Mouse (Mus musculus) ovary, adult 10 weeks (tissue): ENCODE measurements around the gene Ddx47. TPM values are rescaled to one million over a fixed set of nuclear protein-coding genes. Genes with fewer than 3 reads are reported as not detected.

Experiments
- polyA plus RNA-seq: library from polyadenylated mRNA; stranded (reverse); fragments of 350-450 nt; fragmentation: Illumina TruSeq; extraction: RNeasy Lipid Tissue Mini Kit (QIAGEN cat#74804); gene quantifications from one replicate; pipeline ENCODE4 v1.2.3, GENCODE M21; 2014

Gene Ddx47
- 182 TPM for polyA plus RNA-seq

DNA sequence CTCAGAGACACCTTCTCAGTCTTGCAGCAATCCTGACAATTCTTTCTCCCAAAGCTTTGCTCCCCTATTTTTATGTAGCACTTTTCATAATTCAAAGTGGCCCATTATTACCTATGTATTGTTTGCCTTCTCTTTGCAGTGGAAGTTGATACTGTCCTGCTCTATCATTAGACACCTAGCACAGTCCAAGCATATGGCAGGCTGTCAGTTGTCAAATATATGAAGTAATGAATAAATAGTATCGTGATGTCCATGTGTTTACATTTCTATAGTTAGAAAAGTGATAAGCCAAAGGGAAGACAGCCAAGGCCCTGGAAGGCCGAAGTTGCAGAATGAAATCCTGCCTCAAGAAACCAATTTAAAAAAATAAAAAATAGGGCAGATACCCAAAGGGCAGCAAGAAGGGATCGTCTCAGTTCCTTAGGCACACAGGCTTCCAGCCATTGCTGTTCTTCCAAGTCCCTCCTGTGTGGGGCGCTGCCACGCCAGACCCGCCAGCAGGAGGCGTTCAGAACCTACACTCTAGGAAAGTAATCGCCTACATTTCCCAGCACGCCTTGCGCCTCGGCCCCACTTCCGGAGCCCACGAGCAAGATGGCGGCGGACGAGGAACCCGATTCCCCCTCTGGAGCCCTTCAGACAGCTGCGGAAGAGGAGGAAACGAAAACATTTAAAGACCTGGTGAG is at the start of gene Ddx47:
Gene Ddx47 (plus strand): TSS at position 565 of the 686 bp plus-strand sequence.

DNA sequence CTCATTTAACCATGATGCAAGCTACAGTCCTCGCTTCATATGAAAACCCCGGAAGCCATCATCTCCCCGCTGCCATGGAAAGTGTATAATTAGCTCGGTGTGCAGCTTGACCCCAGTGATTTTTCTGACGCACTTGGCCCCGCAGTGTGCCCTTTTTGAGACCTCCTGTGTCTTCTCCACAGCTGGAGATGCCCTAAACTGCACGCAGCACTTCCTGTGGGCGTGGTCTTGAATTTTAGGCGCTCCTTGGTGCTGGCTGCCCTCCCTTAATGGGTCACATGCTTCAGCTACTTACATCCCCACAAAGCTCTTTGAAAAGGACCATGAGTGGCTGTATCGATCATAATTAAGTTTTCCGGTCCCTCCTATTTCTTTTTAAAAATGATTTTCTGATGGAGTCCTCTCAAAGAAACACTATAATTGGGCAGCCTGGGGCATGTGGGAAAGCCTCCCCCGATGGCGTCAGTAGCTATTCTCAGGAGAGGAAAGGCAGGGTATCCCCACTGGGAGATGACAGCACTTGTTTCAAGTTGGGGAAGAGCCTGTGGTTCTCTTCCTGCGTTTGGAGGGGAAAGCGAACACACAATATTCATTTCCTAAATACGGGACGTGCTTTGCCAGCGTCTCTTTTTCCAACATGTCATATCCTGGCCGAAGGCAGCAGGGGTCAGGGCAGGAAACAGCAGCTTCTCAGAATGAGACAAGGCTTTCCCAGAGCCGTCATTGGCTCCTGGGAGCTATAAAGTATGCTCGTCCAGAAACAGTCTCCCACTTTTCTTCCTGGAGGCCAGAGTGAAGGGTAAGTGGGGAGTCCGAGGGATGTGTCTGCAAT is 30.0 kb upstream of the Ddx47 start, which contains the start of gene Apold1:
Gene Apold1 (plus strand): TSS at position 488 of the 832 bp plus-strand sequence.

DNA sequence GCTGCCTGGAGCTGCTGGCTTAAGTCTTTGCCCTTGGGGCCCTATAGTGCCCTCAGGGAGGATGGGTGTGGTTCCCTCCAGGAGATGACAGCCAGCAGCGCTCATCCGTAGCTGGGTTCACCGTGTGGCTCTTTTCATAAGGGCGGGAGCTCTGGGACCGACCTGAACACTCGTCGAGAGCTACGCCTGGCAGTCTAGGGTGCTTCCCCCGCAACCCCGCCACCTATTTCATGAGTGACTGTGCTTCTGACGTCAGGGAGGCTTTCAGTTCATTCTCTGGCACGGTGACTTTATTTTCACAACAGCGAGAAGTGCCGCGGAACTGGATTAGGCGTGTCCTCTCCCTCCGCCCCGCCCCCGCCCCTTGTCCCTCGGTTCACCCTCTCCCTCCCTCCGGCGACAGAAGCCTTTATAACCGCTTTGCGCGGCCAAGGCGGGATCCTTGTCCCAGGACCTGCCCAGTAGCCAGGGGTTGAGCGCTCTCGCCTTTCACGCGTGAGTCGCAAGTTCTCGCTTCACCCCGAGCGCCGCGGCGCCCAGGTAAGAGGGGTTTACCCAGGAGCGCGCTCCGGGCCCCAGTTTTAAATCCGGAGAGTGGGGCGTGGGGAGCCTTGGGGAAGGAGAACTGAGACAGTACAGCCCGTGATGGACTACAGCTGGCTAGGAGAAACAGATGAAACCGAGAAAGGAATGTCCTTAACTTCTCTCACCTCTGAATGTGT is 54.0 kb downstream of the Ddx47 start, which contains the start of gene Gprc5a:
Gene Gprc5a (plus strand): TSS at position 416 of the 722 bp plus-strand sequence.

Other genes starting within 250 kb of the Ddx47 start
- 48.9 TPM for gene Dusp16, start 219.0 kb upstream of the Ddx47 start, polyA plus RNA-seq
- 20.6 TPM for gene Crebl2, start 181.5 kb upstream of the Ddx47 start, polyA plus RNA-seq
- gene Gpr19, start 113.0 kb upstream of the Ddx47 start, polyA plus RNA-seq = 1.8 TPM
- gene Cdkn1b, start 91.2 kb upstream of the Ddx47 start, polyA plus RNA-seq = 235 TPM
- 3.4 TPM for gene Apold1, start 29.9 kb upstream of the Ddx47 start, polyA plus RNA-seq
- not detected for gene Gprc5a, start 54.0 kb downstream of the Ddx47 start, polyA plus RNA-seq
- not detected for gene Gprc5d, start 106.7 kb downstream of the Ddx47 start, polyA plus RNA-seq
- 30.2 TPM for gene Fam234b, start 186.4 kb downstream of the Ddx47 start, polyA plus RNA-seq
- gene Hebp1, start 186.4 kb downstream of the Ddx47 start, polyA plus RNA-seq = 4.8 TPM
- not detected for gene Gsg1, start 242.7 kb downstream of the Ddx47 start, polyA plus RNA-seq